Mouse (Mus musculus) testis, adult 2 months (tissue): ENCODE measurements around the gene Slc22a12. TPM values are rescaled to one million over a fixed set of nuclear protein-coding genes. Genes with fewer than 3 reads are reported as not detected.
A peak's percentile ranks its signal among the peaks of the same experiment; 100 is the strongest.

Experiments
- H3K27ac ChIP-seq: fragments of 200-500 bp; 2 replicates; pipeline ENCODE4 v1.5.1; 2012; ENCODE audit warnings: low read depth, low read length; ENCODE audit not compliant: control insufficient read depth, insufficient read depth
- H3K27me3 ChIP-seq: fragments of 200-500 bp; 2 replicates; pipeline ENCODE4 v1.6.1; 2012; ENCODE audit warnings: mild to moderate bottlenecking, low read length, moderate library complexity; ENCODE audit not compliant: control insufficient read depth, insufficient read depth
- H3K36me3 ChIP-seq: fragments of 200-500 bp; 2 replicates; pipeline ENCODE4 v1.6.1; 2012; ENCODE audit warnings: mild to moderate bottlenecking, low read length; ENCODE audit not compliant: control insufficient read depth, insufficient read depth
- H3K4me1 ChIP-seq: fragments of 200-500 bp; 2 replicates; pipeline ENCODE4 v1.6.1; 2012; ENCODE audit warnings: low read length; ENCODE audit not compliant: control insufficient read depth, insufficient read depth
- H3K4me3 ChIP-seq: fragments of 200-500 bp; 2 replicates; pipeline ENCODE4 v1.5.1; 2012; ENCODE audit warnings: low read depth, mild to moderate bottlenecking, low read length, moderate library complexity, mixed read lengths; ENCODE audit not compliant: control insufficient read depth
- CTCF ChIP-seq: fragments of 200-500 bp; IDR thresholded peaks from 2 replicates; pipeline ENCODE4 v1.5.1; 2012; ENCODE audit warnings: low read depth, mild to moderate bottlenecking, inconsistent platforms, low read length, moderate library complexity; ENCODE audit not compliant: control insufficient read depth, insufficient read depth, insufficient replicate concordance
- POLR2A ChIP-seq: fragments of 200-500 bp; IDR thresholded peaks from 2 replicates; pipeline ENCODE4 v1.6.1; 2012; ENCODE audit warnings: low read depth, mild to moderate bottlenecking, inconsistent platforms, low read length, moderate library complexity; ENCODE audit not compliant: control insufficient read depth
- polyA plus RNA-seq: library from polyadenylated mRNA; depleted of rRNA; stranded (reverse); fragments of >200 nt; gene quantifications from 2 replicates; pipeline ENCODE4 v1.2.3, GENCODE M21; 2012; rRNA removed

The Slc22a12 gene
- polyA plus RNA-seq = 6.9 and 7.3 TPM in 2 replicates

GRCm38 (mm10) chr19:6542367-6543034, at the start of gene Slc22a12:
Gene Slc22a12 (minus strand): TSS chr19:6543032.
- TF ChIP-seq POLR2A = no peak
- no peak for TF ChIP-seq CTCF
- Histone ChIP-seq H3K4me3 (peak within 1 kb of the TSS; percentile 10; the same call in 1 of the 2 replicates), H3K27ac (no peak within 1 kb of the TSS), H3K4me1 (no peaks in the 10 kb centered on the region; the same call in 1 of the 2 replicates), H3K36me3 (no peaks in the 10 kb centered on the region), H3K27me3 (no peaks in the 10 kb centered on the region)

- no peaks in the 10 kb centered on the region for H3K27me3 ChIP-seq
Measured at GRCm38 (mm10) chr19:6572001-6572400, 29.2 kb upstream of the Slc22a12 start.

GRCm38 (mm10) chr19:6571476-6571875, 28.6 kb upstream of the Slc22a12 start:
- Histone ChIP-seq H3K4me3 (no peak overlapping the region), H3K4me1 (no peaks in the 10 kb centered on the region), H3K36me3 (no peaks in the 10 kb centered on the region), H3K27ac (no peak overlapping the region), H3K27me3 (no peaks in the 10 kb centered on the region)
- no peak for TF ChIP-seq CTCF
- TF ChIP-seq POLR2A = no peak

More at GRCm38 (mm10) chr19:6572001-6572400, 29.2 kb upstream of the Slc22a12 start:
- Histone ChIP-seq H3K27ac (no peak overlapping the region), H3K4me3 (no peak overlapping the region), H3K36me3 (no peaks in the 10 kb centered on the region), H3K4me1 (peaks cover 5% of the 10 kb centered on the region)
- TF ChIP-seq POLR2A (no peak), CTCF (no peak)

GRCm38 (mm10) chr19:6569561-6569960, 26.7 kb upstream of the Slc22a12 start:
- Histone ChIP-seq H3K4me1 (no peaks in the 10 kb centered on the region), H3K27me3 (no peaks in the 10 kb centered on the region), H3K27ac (no peak overlapping the region), H3K4me3 (no peak overlapping the region), H3K36me3 (no peaks in the 10 kb centered on the region)
- TF ChIP-seq CTCF (no peak), POLR2A (no peak)

GRCm38 (mm10) chr19:6569021-6569420, 26.2 kb upstream of the Slc22a12 start:
- no peak overlapping the region for H3K27ac ChIP-seq
- no peaks in the 10 kb centered on the region for H3K27me3 ChIP-seq
- H3K36me3 ChIP-seq = no peaks in the 10 kb centered on the region
- no peaks in the 10 kb centered on the region for H3K4me1 ChIP-seq
- TF ChIP-seq POLR2A (no peak), CTCF (no peak)
- H3K4me3 ChIP-seq = no peak overlapping the region

- Histone ChIP-seq H3K4me3 (no peak overlapping the region), H3K27ac (no peak overlapping the region), H3K27me3 (no peaks in the 10 kb centered on the region), H3K4me1 (no peaks in the 10 kb centered on the region), H3K36me3 (no peaks in the 10 kb centered on the region)
- no peak for TF ChIP-seq CTCF
- TF ChIP-seq POLR2A = no peak
Measured at GRCm38 (mm10) chr19:6566450-6566849, 23.6 kb upstream of the Slc22a12 start.

- Histone ChIP-seq H3K4me3 (no peak overlapping the region), H3K36me3 (no peaks in the 10 kb centered on the region), H3K27me3 (no peaks in the 10 kb centered on the region), H3K4me1 (no peaks in the 10 kb centered on the region), H3K27ac (no peak overlapping the region)
- TF ChIP-seq POLR2A (no peak), CTCF (no peak)
Measured at GRCm38 (mm10) chr19:6565136-6565535, 22.3 kb upstream of the Slc22a12 start.
